Mouse (Mus musculus): ENCODE measurements around the gene Frmd5. TPM values are rescaled to one million over a fixed set of nuclear protein-coding genes. Genes with fewer than 3 reads are reported as not detected.
"Not testable (repeated sequence)": the region's sequence is repeated elsewhere in the genome, so short reads cannot be mapped to it uniquely, and the experiment has no call there.

The Frmd5 gene
- polyA plus RNA-seq, 1 experiment from 2014 or later: 2.9 TPM

DNA sequence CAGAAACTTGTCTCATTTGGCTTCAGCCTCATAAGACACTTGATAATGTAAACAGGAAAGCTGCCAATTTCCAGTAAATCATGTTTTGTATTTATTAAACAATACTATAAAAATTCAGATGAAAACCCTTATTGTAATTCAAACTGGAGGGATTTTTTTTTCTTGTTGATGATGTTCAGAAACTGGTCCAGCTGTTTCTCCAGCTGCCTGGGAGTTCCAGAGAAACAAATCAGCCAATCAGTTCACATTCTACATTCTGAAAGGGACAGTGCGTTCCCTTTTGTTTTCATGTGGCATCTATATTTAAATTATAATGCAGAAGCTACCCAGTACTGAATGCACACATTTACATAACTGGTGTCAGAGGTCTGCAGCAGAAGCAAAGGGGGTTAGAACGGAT is 19.3 kb upstream of the Frmd5 start:
- no peak overlapping the region for H3K9ac ChIP-seq (ENCODE audit: low read length)
- no peak for ATAC-seq (ENCODE audit: insufficient number of reproducible peaks, low FRiP score, low TSS enrichment, low read depth)
- H3K36me3 ChIP-seq (ENCODE audit: control insufficient read depth, insufficient read depth, low read length): no peaks in the 10 kb centered on the region
- DNase-seq (ENCODE audit: low spot score): no peak
- no peaks in the 10 kb centered on the region for H3K27me3 ChIP-seq (ENCODE audit: control insufficient read depth, insufficient read depth, low read length)
- H3K27ac ChIP-seq (replicated peaks; ENCODE audit: low read depth, low read length): no peak overlapping the region
- WGBS: 69% methylated on average over 2 of the region's 2 CpGs
- no peak overlapping the region for H3K4me3 ChIP-seq (ENCODE audit: low read depth, low read length)
- no peak overlapping the region for H3K4me2 ChIP-seq (ENCODE audit: low read depth, severe bottlenecking)
- H3K4me1 ChIP-seq (ENCODE audit: control insufficient read depth, insufficient read depth, low read length): no peaks in the 10 kb centered on the region
- H3K9me3 ChIP-seq (ENCODE audit: control insufficient read depth, low read length): no peaks in the 10 kb centered on the region

DNA sequence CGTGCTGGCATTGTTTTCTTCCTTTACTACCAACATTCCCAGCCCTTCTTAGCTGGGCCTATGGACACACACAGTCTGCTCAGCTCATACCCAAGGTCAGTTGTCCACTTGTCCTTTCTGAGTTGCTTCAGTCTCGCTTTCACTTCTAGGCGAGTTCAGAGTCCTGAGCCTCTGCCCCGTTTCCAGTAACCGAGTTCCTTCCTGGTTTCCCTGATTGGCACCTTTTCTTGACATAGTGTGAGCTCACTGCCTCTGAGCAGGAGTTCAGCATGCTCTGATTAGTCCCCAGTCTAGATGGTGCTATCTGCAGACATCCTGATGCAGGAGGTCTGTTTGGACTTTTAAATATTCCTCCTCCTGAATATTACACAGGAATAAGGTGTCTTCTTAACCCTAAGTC is 17.8 kb upstream of the Frmd5 start:
- 71% methylated on average over 5 of the region's 5 CpGs for WGBS
- Histone ChIP-seq H3K9ac (ENCODE audit: low read length) (no peak overlapping the region), H3K9me3 (ENCODE audit: control insufficient read depth, low read length) (no peaks in the 10 kb centered on the region), H3K4me3 (ENCODE audit: low read depth, low read length) (no peak overlapping the region), H3K36me3 (ENCODE audit: control insufficient read depth, insufficient read depth, low read length) (no peaks in the 10 kb centered on the region), H3K4me2 (ENCODE audit: low read depth, severe bottlenecking) (no peak overlapping the region), H3K27me3 (ENCODE audit: control insufficient read depth, insufficient read depth, low read length) (no peaks in the 10 kb centered on the region), H3K27ac (replicated peaks; ENCODE audit: low read depth, low read length) (no peak overlapping the region), H3K4me1 (ENCODE audit: control insufficient read depth, insufficient read depth, low read length) (no peaks in the 10 kb centered on the region)
- DNase-seq (ENCODE audit: low spot score) (no peak), ATAC-seq (ENCODE audit: insufficient number of reproducible peaks, low FRiP score, low TSS enrichment, low read depth) (no peak)

DNA sequence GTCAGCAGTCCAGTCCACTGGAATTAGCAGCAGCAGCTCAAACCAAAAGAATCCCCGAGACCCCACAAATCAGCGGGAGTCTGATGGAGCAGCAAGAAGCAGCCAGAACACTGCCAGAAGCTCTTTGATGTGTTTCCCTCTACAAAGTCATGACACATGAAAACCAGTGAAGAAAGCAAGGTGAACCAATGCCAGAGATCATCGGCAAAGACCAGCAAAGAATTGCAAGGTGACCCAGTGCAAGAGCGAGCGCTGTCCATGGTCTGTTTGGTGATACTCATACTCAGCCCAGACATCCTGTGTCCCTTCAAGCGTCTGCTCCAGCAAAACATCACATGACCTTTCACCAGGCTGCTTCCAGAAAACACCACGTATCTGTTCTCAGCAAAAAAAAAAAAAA is 14.9 kb upstream of the Frmd5 start:
- DNase-seq (ENCODE audit: low spot score) (no peak), ATAC-seq (ENCODE audit: insufficient number of reproducible peaks, low FRiP score, low TSS enrichment, low read depth) (no peak)
- no peak overlapping the region for H3K27ac ChIP-seq (replicated peaks; ENCODE audit: low read depth, low read length)
- no peaks in the 10 kb centered on the region for H3K36me3 ChIP-seq (ENCODE audit: control insufficient read depth, insufficient read depth, low read length)
- no peaks in the 10 kb centered on the region for H3K27me3 ChIP-seq (ENCODE audit: control insufficient read depth, insufficient read depth, low read length)
- WGBS: 90% methylated on average over 7 of the region's 7 CpGs
- H3K9ac ChIP-seq (ENCODE audit: low read length): no peak overlapping the region
- H3K4me1 ChIP-seq (ENCODE audit: control insufficient read depth, insufficient read depth, low read length): no peaks in the 10 kb centered on the region
- no peak overlapping the region for H3K4me3 ChIP-seq (ENCODE audit: low read depth, low read length)
- no peak overlapping the region for H3K4me2 ChIP-seq (ENCODE audit: low read depth, severe bottlenecking)
- no peaks in the 10 kb centered on the region for H3K9me3 ChIP-seq (ENCODE audit: control insufficient read depth, low read length)

DNA sequence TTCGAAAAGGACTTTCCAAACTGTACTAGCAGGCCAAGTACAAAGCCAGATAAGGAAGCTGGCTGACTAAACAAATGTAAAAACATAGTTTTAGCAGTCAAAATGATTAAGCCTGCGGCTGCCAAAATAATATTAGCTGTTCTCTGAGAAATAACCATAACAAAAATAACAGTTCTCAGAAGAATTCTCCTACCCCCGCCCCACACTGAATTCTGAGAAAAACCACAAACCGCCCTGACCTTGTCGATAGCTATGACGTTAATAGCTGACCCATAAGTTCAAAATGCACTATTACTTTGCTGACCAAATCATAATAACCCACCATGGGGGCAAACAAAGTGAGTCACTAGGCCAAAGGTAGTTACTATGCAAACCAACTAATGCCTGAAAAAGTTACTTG is 4.0 kb upstream of the Frmd5 start:
- not testable (repeated sequence) for DNase-seq (ENCODE audit: low spot score); H3K36me3 ChIP-seq (ENCODE audit: control insufficient read depth, insufficient read depth, low read length); H3K4me1 ChIP-seq (ENCODE audit: control insufficient read depth, insufficient read depth, low read length); H3K27me3 ChIP-seq (ENCODE audit: control insufficient read depth, insufficient read depth, low read length); H3K9ac ChIP-seq (ENCODE audit: low read length); H3K4me2 ChIP-seq (ENCODE audit: low read depth, severe bottlenecking); H3K4me3 ChIP-seq (ENCODE audit: low read depth, low read length); H3K27ac ChIP-seq (replicated peaks; ENCODE audit: low read depth, low read length); ATAC-seq (ENCODE audit: insufficient number of reproducible peaks, low FRiP score, low TSS enrichment, low read depth); H3K9me3 ChIP-seq (ENCODE audit: control insufficient read depth, low read length)
- WGBS: 91% methylated on average over 6 of the region's 6 CpGs

DNA sequence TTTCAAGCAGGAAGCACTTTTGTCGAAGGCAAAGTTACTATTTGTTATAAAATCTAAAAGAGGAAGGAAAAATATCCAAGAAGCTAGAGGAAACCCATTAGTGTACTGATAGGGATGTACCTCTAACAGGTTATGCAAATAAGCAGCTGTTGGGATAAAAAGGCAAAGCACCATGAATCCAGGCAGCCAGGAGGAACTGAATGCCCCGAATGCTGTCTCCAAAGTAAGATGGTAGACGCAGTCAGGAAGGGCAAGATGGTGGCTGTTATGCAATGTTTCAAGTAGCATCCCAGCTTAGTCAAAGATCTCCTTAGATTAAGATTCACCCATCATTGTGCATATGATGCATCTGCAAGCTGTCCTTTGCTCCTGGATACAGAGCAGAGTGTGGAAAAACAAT is 2.2 kb upstream of the Frmd5 start:
- Histone ChIP-seq H3K27me3 (ENCODE audit: control insufficient read depth, insufficient read depth, low read length) (peaks cover 11% of the 10 kb centered on the region), H3K4me3 (ENCODE audit: low read depth, low read length) (no peak overlapping the region), H3K27ac (replicated peaks; ENCODE audit: low read depth, low read length) (no peak overlapping the region), H3K4me2 (ENCODE audit: low read depth, severe bottlenecking) (no peak overlapping the region), H3K9me3 (ENCODE audit: control insufficient read depth, low read length) (no peaks in the 10 kb centered on the region), H3K9ac (ENCODE audit: low read length) (no peak overlapping the region), H3K36me3 (ENCODE audit: control insufficient read depth, insufficient read depth, low read length) (no peaks in the 10 kb centered on the region), H3K4me1 (ENCODE audit: control insufficient read depth, insufficient read depth, low read length) (peaks cover 8% of the 10 kb centered on the region)
- WGBS: 87% methylated on average over 3 of the region's 3 CpGs
- ATAC-seq (ENCODE audit: insufficient number of reproducible peaks, low FRiP score, low TSS enrichment, low read depth) (no peak), DNase-seq (ENCODE audit: low spot score) (no peak)

DNA sequence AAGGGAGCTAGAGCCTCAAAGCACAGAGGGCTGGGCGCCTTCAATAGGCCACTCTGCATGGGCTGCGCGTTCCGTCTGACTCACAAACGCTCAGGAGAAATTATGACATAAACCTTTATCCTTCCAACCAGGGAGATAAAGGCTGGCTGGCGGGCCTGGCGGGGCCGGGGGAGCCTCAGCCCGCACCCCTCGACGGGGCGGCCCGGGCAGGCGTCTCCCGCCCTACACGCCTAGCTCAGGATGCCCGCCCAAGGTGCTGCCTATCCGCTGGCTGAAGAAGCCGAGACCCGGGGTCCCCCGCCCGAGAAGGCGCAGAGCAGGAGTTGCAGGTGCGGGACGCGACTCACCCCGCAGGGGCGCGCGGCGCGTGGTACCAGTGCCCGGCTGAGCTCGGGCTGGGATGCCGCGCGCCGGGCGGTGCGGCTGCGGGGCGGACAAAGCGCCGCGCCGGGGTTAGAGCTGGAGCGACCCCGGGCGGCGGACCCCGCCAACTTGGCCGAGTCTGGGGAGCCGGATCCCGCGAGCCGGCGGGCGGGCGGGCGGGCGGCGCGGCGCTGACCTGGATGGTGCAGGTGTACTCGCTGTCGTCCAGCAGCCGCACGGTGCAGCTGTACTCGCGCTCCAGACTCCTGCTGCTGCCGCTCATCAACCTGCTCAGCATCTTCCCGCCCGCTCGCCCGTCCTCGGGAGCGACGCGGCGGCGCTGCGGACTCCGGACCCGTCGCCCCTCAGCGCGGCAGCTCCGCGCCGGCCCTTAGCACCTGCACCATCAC is 530 bp downstream of the Frmd5 start:
- no peak overlapping the region for H3K27ac ChIP-seq (replicated peaks; ENCODE audit: low read depth, low read length)
- peak overlapping the region; percentile 51 for H3K9ac ChIP-seq (ENCODE audit: low read length)
- under 1% methylated on average over 52 of the region's 90 CpGs for WGBS
- ATAC-seq (ENCODE audit: insufficient number of reproducible peaks, low FRiP score, low TSS enrichment, low read depth): peak; percentile 84
- no peaks in the 10 kb centered on the region for H3K9me3 ChIP-seq (ENCODE audit: control insufficient read depth, low read length)
- H3K36me3 ChIP-seq (ENCODE audit: control insufficient read depth, insufficient read depth, low read length): no peaks in the 10 kb centered on the region
- H3K4me1 ChIP-seq (ENCODE audit: control insufficient read depth, insufficient read depth, low read length): peaks cover 8% of the 10 kb centered on the region
- peak overlapping the region; percentile 85 for H3K4me2 ChIP-seq (ENCODE audit: low read depth, severe bottlenecking)
- H3K27me3 ChIP-seq (ENCODE audit: control insufficient read depth, insufficient read depth, low read length): peaks cover 11% of the 10 kb centered on the region
- DNase-seq (ENCODE audit: low spot score): peak; percentile 65
- peak overlapping the region; percentile 56 for H3K4me3 ChIP-seq (ENCODE audit: low read depth, low read length)

DNA sequence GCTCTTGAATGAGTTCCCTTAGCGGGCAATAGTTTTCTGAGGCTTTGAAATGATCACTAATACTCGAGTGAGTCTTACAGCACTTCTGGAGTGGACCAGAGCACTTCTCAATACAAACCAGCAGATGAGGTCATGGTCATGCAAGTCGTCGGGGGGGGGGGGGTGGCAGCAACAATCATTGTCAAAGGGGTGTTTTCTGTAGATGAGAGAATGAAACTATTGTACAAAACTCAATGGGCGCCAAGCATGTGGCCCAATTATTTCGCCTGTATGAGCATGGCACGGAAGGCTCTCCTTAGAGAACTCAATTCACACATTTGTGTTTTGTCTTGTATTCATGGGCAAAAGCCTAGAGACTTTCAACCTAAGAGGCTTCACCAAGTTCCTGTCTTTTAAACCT is 7.8 kb downstream of the Frmd5 start:
- Histone ChIP-seq H3K9me3 (ENCODE audit: control insufficient read depth, low read length) (no peaks in the 10 kb centered on the region), H3K27me3 (ENCODE audit: control insufficient read depth, insufficient read depth, low read length) (no peaks in the 10 kb centered on the region), H3K4me3 (ENCODE audit: low read depth, low read length) (no peak overlapping the region), H3K4me1 (ENCODE audit: control insufficient read depth, insufficient read depth, low read length) (no peaks in the 10 kb centered on the region), H3K9ac (ENCODE audit: low read length) (no peak overlapping the region), H3K4me2 (ENCODE audit: low read depth, severe bottlenecking) (no peak overlapping the region), H3K27ac (replicated peaks; ENCODE audit: low read depth, low read length) (no peak overlapping the region), H3K36me3 (ENCODE audit: control insufficient read depth, insufficient read depth, low read length) (no peaks in the 10 kb centered on the region)
- WGBS: 85% methylated on average over 7 of the region's 7 CpGs
- ATAC-seq (ENCODE audit: insufficient number of reproducible peaks, low FRiP score, low TSS enrichment, low read depth) (no peak), DNase-seq (ENCODE audit: low spot score) (no peak)

DNA sequence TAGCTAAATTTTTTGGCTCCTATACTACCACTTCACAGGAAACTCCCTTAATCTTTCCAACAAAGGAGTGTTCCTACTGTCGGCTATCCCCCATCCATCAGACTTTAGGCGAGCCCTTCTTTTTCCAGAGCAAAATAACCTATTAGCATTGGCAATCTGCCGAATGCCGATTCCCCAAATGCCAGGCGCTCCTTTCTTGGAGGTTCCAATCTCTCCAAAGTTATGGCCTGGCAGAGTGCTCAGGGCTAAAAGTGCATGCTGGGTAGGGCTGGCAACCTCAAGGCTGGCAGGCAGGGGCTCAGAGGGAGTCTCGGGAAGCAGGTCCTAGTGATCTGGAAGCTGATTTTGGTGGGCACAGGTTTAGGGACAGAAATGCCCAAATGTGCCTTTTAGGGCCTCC is 10.9 kb downstream of the Frmd5 start:
- ATAC-seq (ENCODE audit: insufficient number of reproducible peaks, low FRiP score, low TSS enrichment, low read depth): no peak
- no peaks in the 10 kb centered on the region for H3K27me3 ChIP-seq (ENCODE audit: control insufficient read depth, insufficient read depth, low read length)
- no peak overlapping the region for H3K4me3 ChIP-seq (ENCODE audit: low read depth, low read length)
- 89% methylated on average over 6 of the region's 6 CpGs for WGBS
- DNase-seq (ENCODE audit: low spot score): no peak
- no peak overlapping the region for H3K27ac ChIP-seq (replicated peaks; ENCODE audit: low read depth, low read length)
- no peaks in the 10 kb centered on the region for H3K36me3 ChIP-seq (ENCODE audit: control insufficient read depth, insufficient read depth, low read length)
- H3K9ac ChIP-seq (ENCODE audit: low read length): no peak overlapping the region
- H3K9me3 ChIP-seq (ENCODE audit: control insufficient read depth, low read length): no peaks in the 10 kb centered on the region
- H3K4me2 ChIP-seq (ENCODE audit: low read depth, severe bottlenecking): no peak overlapping the region
- H3K4me1 ChIP-seq (ENCODE audit: control insufficient read depth, insufficient read depth, low read length): no peaks in the 10 kb centered on the region

DNA sequence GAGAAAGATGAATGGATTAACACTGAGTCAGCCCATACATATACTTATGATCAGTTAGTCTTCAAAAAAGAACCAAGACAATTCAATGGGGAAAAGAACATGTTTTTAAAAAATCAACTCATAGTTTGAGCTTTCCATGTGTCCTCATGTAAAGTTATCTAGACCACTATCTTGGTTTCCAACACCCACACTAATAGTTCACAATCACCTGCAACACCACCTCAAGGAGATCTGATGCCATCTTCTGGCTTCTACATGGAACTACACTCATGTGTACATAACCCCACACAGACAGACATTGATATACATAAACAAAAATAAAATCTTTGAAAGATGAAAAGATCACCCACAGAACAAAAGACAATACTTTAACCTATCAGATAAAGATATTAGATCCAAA is 17.1 kb downstream of the Frmd5 start:
- Histone ChIP-seq H3K9me3 (ENCODE audit: control insufficient read depth, low read length) (no peaks in the 10 kb centered on the region), H3K27ac (replicated peaks; ENCODE audit: low read depth, low read length) (no peak overlapping the region), H3K4me1 (ENCODE audit: control insufficient read depth, insufficient read depth, low read length) (no peaks in the 10 kb centered on the region), H3K27me3 (ENCODE audit: control insufficient read depth, insufficient read depth, low read length) (no peaks in the 10 kb centered on the region), H3K9ac (ENCODE audit: low read length) (no peak overlapping the region), H3K36me3 (ENCODE audit: control insufficient read depth, insufficient read depth, low read length) (no peaks in the 10 kb centered on the region), H3K4me3 (ENCODE audit: low read depth, low read length) (no peak overlapping the region), H3K4me2 (ENCODE audit: low read depth, severe bottlenecking) (no peak overlapping the region)
- DNase-seq (ENCODE audit: low spot score): no peak
- ATAC-seq (ENCODE audit: insufficient number of reproducible peaks, low FRiP score, low TSS enrichment, low read depth): no peak

Measured in limb, embryonic 11.5 days (tissue).